Mouse (Mus musculus) E14TG2a.4 (cell line): ENCODE data around the gene Dcp1b.

Experiments used
- H3K27me3 ChIP-seq: 2 replicates; pipeline ENCODE4 v1.6.1; 2014; ENCODE audit warnings: low read length, control low read depth; ENCODE audit not compliant: insufficient read depth
- H3K36me3 ChIP-seq: 2 replicates; pipeline ENCODE4 v1.6.1; 2014; ENCODE audit warnings: low read length, control low read depth; ENCODE audit not compliant: insufficient read depth
- H3K4me1 ChIP-seq: replicated peaks from 2 replicates; pipeline ENCODE4 v1.6.1; 2014; ENCODE audit warnings: low read depth, low read length, control low read depth
- H3K4me3 ChIP-seq: replicated peaks from 2 replicates; pipeline ENCODE4 v1.5.1; 2014; ENCODE audit warnings: mild to moderate bottlenecking, low read length
- H3K9me3 ChIP-seq: 2 replicates; pipeline ENCODE4 v1.6.1; 2014; ENCODE audit warnings: low read length, control low read depth
- CTCF ChIP-seq: conservative IDR thresholded peaks from 2 replicates; pipeline ENCODE4 v1.5.1; 2014; ENCODE audit warnings: low read length
- NANOG ChIP-seq: IDR thresholded peaks from 2 replicates; pipeline ENCODE4 v1.6.1; 2014; ENCODE audit warnings: borderline replicate concordance, low read length, mixed read lengths
- POU5F1 ChIP-seq: IDR thresholded peaks from 2 replicates; pipeline ENCODE4 v1.6.1; 2014; ENCODE audit warnings: low read length, borderline replicate concordance

Gene Dcp1b

DNA sequence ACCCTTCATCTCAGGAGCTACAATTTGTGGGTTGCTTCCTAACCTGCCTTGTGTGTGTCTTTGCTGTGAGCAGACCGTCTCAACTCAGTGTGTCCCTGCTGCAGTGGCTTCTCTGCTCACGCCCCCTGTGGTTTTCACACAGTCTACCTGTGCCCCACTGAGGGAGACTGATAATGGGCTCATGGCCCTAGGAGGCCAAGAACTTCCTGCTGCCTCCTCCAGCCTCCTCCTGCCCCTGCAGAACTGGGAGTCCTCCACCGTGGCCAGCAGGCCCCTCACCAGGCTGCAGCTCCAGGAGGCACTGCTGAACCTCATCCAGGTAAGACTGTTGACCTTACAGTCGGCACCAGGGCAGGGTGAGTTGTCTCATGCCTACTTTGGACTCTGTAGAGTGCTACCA, 42.6 kb downstream of the Dcp1b start:
- Histone ChIP-seq H3K27me3 (no peaks in the 10 kb centered on the region), H3K9me3 (peaks cover 9% of the 10 kb centered on the region), H3K36me3 (peaks cover 23% of the 10 kb centered on the region), H3K4me1 (peaks cover 8% of the 10 kb centered on the region), H3K4me3 (no peak overlapping the region)
- TF ChIP-seq CTCF, result no peak
- TF ChIP-seq NANOG, result no peak
- no peak for TF ChIP-seq POU5F1

DNA sequence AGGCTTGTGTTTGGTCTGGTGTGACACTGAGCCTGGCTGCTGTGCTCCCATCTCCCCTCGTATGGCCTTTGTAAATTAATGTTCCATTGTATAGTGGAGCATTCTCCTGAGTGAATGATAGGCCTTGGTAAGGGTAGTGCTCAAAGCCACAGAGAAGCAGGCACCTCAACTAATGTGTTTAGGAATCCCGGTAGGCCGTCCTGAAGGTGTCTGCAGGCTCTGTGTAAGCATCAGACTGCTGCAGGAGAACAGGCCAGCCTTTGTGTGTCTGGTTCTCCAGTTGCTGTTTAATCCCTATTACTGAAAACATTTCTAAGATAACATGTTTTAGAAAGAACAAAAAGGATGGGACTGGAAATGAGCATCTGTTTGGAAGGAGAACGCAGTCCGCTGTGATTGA, 43.5 kb downstream of the Dcp1b start:
- H3K4me3 ChIP-seq, result no peak overlapping the region
- peaks cover 14% of the 10 kb centered on the region for H3K36me3 ChIP-seq
- TF ChIP-seq POU5F1, result no peak
- no peak for TF ChIP-seq CTCF
- no peak for TF ChIP-seq NANOG
- peaks cover 8% of the 10 kb centered on the region for H3K4me1 ChIP-seq
- no peaks in the 10 kb centered on the region for H3K27me3 ChIP-seq
- no peaks in the 10 kb centered on the region for H3K9me3 ChIP-seq

DNA sequence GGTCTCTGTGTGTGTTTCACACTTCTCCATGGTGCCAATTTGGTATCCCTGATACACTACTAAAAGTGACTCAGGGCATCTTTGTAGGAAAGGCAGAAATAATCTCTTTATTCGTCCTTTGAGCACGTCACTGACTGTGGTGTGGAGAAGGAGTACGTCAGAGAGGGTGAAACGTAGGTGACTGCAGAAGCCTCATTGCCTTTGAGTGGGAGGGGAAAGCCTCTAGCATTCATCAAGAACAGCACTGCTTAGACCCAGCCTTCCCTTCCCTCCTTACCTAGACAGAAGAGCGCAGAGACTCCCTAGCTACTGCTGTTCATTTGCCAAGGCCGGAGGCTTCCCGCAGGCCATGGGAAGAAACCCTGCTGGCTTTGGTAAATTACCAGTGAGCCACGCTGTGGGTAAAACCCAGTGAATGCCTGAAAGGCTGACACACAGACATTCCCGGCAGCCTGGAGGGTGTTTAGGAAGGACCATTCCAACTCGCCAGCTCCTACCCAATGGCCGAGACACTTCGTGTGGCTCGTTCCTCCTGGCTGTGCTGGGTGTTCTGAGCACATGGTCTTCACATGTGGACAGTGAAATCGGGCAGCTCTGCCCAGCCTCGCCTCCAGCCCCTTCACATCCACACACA, 44.3 kb downstream of the Dcp1b start:
- Histone ChIP-seq H3K4me1 (peaks cover 8% of the 10 kb centered on the region), H3K27me3 (no peaks in the 10 kb centered on the region), H3K9me3 (no peaks in the 10 kb centered on the region), H3K36me3 (0 out of 2 replicates have a peak, but pooled peaks cover 13% of the 10 kb centered on the region), H3K4me3 (no peak overlapping the region)
- no peak for TF ChIP-seq POU5F1
- no peak for TF ChIP-seq NANOG
- no peak for TF ChIP-seq CTCF

DNA sequence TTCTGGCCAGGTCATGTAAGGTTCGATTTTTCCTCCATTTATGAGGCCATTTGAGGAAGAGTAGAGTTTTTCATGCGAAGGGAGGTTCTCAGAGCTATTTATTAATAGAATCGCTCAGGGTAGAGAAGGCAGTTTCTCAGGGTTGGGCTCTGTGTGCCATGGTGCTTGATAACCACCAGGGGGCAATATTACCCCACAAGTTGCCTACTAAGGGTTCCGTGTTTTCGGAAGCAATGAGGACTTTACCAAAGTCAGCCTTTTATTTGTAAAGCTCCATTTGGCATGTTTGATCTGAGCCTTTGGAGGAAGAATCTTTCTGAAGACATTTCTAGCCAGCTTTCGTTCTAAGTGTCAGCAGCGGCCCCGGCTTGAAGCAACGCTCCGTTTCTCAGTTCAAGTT, 45.2 kb downstream of the Dcp1b start:
- Histone ChIP-seq H3K27me3 (no peaks in the 10 kb centered on the region; the same call in 1 of the 2 replicates), H3K36me3 (0 out of 2 replicates have a peak, but pooled peaks cover 12% of the 10 kb centered on the region)
- TF ChIP-seq POU5F1 (no peak), CTCF (peak; percentile 91), NANOG (no peak)

DNA sequence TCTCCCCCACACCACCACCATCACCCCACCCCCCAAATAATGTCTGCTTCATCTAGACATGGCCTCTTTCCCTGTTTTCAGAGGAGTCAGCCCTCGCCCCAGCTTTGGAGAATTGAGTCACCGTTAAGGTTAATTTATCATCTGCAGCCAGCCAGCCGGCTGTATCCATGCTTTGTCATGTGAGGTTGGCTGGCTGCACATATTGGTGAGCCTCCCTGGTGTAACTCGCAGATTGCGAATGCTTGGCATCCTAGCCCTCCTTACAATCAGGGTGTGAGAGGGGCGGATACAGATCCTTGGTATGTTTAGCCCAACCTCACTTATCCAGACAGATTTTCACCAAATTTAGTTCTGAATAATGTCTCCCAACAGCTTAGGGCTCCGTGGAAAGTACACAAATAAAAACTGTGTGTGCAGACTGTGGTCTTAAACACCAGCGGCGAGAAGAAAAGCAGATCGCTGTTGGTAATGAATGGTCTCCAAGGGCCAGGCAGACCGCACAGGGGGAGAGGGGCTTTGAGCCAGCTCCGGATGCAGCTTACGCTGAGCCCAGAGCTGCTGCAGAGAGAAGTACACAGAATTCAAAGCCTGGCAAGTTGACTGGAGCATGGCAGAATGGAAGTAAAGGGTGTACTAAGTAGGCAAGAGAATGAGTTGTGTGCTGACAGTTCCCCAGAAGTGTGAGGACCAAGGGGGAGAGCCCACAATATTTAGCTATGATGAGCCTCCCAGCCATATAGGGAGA, 49.6 kb downstream of the Dcp1b start:
- TF ChIP-seq POU5F1, result no peak
- TF ChIP-seq CTCF, result no peak
- no peak for TF ChIP-seq NANOG
- Histone ChIP-seq H3K4me3 (no peak overlapping the region), H3K4me1 (no peaks in the 10 kb centered on the region), H3K9me3 (no peaks in the 10 kb centered on the region), H3K36me3 (no peaks in the 10 kb centered on the region), H3K27me3 (no peaks in the 10 kb centered on the region; the same call in 1 of the 2 replicates)

More for the DNA sequence above, 45.2 kb downstream of the Dcp1b start:
- Histone ChIP-seq H3K4me1 (peaks cover 2% of the 10 kb centered on the region), H3K9me3 (no peaks in the 10 kb centered on the region), H3K4me3 (no peak overlapping the region)

DNA sequence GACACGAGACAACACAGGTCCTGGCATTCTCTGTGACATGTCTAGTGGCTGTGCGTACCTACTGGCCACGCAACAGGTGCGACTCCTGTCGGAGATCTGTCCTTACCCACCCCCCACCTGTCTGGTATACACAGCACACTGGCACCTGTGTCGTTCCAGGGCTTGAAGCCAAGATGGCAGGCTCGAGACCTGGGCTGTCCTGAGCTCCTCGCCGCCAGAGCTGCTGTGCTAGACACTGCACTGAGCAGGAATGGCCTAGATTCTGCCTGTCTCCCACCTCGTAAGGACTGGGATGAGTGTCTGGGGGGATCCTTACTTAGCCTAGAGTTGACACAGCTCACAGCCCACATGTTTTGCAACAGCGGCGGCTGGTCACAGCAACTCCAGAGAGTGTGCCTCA, 50.2 kb downstream of the Dcp1b start:
- Histone ChIP-seq H3K27me3 (no peaks in the 10 kb centered on the region; the same call in 1 of the 2 replicates), H3K36me3 (no peaks in the 10 kb centered on the region), H3K4me1 (no peaks in the 10 kb centered on the region), H3K9me3 (no peaks in the 10 kb centered on the region), H3K4me3 (no peak overlapping the region)
- TF ChIP-seq CTCF (no peak), POU5F1 (no peak), NANOG (no peak)

DNA sequence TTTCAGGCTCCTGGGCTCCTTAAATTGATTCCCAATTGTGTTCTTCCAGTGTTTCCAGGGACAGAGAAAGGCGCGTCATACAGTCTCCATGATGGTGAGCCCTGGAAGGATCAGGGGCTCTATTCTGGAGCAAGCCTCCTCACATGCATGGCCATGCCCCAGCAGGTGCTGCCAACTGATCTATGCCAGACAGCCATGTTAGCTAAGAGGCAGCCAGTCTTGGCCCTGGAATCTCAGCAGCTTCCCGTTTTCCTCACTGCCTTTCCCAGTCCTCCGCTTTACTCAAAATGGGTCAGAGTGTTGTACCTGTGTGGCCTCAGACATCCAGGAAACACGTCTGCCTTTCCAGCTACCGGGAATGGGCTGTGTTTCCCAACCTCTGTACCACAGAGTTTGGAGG, 50.7 kb downstream of the Dcp1b start:
- Histone ChIP-seq H3K36me3 (no peaks in the 10 kb centered on the region), H3K4me1 (no peaks in the 10 kb centered on the region), H3K4me3 (no peak overlapping the region), H3K27me3 (no peaks in the 10 kb centered on the region; the same call in 1 of the 2 replicates), H3K9me3 (no peaks in the 10 kb centered on the region)
- TF ChIP-seq CTCF, result no peak
- TF ChIP-seq NANOG, result no peak
- no peak for TF ChIP-seq POU5F1

DNA sequence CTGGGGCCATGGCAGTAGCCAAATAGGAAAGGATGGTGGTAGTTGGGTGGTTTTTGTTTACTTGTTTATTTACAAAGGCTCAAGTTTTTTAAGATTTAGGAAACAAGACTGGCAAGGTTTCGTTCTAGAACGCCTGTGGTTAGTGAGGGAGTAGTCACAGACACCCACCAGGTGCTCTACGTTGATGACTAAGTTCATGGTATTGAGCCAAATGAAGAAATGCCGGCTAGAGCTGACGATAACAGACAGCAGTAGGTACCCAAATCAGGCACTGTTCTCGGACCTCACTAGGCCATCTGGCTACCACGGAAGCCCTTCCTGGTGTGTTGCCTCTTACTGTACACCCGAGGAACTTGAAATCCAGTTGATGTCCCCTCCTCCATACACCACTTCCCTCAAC, 51.9 kb downstream of the Dcp1b start:
- H3K36me3 ChIP-seq, result no peaks in the 10 kb centered on the region
- no peaks in the 10 kb centered on the region; the same call in 1 of the 2 replicates for H3K27me3 ChIP-seq
- no peak overlapping the region for H3K4me3 ChIP-seq
- TF ChIP-seq CTCF (no peak), POU5F1 (no peak)
- H3K9me3 ChIP-seq, result no peaks in the 10 kb centered on the region
- H3K4me1 ChIP-seq, result no peaks in the 10 kb centered on the region
